Mouse (Mus musculus): ENCODE results near the gene Dpyd. TPM values are rescaled to one million over a fixed set of nuclear protein-coding genes. Genes with fewer than 3 reads are reported as not detected.

The Dpyd gene
- polyA plus RNA-seq, 1 experiment from 2014 or later, result 2.0 TPM

DNA sequence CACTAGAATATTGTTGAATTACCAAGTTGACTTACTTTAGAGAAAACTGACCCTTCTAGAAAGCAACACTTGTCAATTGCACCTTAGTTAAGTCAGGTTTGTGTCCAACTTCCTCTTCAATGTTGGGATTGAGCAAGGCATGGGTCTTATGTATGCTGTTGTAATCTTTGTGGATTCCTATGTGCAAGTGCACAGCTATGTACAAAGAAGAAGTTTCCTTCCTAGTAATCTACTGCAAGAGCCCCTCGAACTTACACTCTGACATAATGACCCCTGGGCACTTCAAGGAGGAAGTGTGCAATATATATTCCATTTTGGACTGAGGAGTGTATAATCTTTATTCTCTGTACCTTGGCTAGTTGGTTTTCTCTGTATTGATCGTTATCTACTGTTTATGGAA, 191.7 kb downstream of the Dpyd start:
- H3K36me3 ChIP-seq, result no peaks in the 10 kb centered on the region
- H3K9me3 ChIP-seq, result no peaks in the 10 kb centered on the region
- no peak overlapping the region for H3K4me3 ChIP-seq
- no peak for DNase-seq (ENCODE audit: low spot score)
- H3K4me1 ChIP-seq, result no peaks in the 10 kb centered on the region
- H3K27ac ChIP-seq, result no peak overlapping the region
- H3K27me3 ChIP-seq (ENCODE audit: insufficient read depth, poor library complexity, severe bottlenecking), result no peaks in the 10 kb centered on the region
- WGBS, result 73% methylated on average over 2 of the region's 2 CpGs

DNA sequence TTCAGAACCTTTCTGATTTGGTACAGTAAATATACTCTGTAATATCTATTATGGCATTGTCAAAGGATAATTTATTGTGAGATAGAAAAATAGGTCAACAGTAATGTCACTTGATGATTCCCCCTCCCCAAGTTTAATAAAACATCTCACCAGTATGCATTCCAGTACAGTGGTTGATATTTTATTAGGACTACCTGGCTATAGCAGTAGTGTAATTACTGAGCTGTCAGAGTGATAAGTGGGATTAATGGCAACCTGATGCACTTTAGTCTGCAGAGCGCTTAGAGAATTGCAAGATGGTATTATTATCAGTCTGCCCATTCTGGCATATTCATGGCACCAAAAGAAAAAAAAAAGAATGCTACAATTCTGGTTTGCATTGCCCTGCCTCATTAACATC, 194.2 kb downstream of the Dpyd start:
- Histone ChIP-seq H3K4me1 (no peaks in the 10 kb centered on the region), H3K36me3 (no peaks in the 10 kb centered on the region), H3K27ac (no peak overlapping the region), H3K4me3 (no peak overlapping the region), H3K9me3 (no peaks in the 10 kb centered on the region), H3K27me3 (ENCODE audit: insufficient read depth, poor library complexity, severe bottlenecking) (no peaks in the 10 kb centered on the region)
- no peak for DNase-seq (ENCODE audit: low spot score)
- WGBS, result 59% methylated on average over 1 of the region's 1 CpGs

DNA sequence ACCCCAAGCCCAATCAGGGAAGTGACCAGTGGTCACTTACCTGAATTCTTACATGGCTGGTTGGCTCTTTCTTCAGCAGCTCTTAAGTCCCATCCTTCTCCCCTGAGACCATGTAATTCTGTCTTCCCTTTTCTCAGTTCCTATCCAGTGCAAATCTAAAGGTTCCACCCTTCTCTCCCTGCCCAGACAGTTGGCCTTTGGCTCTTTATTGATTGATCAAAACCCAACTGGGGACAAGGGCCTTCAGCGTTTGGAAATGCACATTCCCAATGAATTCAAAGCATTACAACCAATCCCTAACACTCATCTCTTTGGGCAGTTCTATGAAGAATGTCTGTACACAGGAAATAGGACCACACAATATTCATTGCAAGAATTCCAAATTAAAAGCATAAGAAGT, 251.0 kb downstream of the Dpyd start:
- 68% methylated on average over 1 of the region's 1 CpGs for WGBS
- no peak overlapping the region for H3K27ac ChIP-seq
- DNase-seq (ENCODE audit: low spot score), result no peak
- no peaks in the 10 kb centered on the region for H3K27me3 ChIP-seq (ENCODE audit: insufficient read depth, poor library complexity, severe bottlenecking)
- no peaks in the 10 kb centered on the region for H3K9me3 ChIP-seq
- no peak overlapping the region for H3K4me3 ChIP-seq
- no peaks in the 10 kb centered on the region for H3K4me1 ChIP-seq
- no peaks in the 10 kb centered on the region for H3K36me3 ChIP-seq

DNA sequence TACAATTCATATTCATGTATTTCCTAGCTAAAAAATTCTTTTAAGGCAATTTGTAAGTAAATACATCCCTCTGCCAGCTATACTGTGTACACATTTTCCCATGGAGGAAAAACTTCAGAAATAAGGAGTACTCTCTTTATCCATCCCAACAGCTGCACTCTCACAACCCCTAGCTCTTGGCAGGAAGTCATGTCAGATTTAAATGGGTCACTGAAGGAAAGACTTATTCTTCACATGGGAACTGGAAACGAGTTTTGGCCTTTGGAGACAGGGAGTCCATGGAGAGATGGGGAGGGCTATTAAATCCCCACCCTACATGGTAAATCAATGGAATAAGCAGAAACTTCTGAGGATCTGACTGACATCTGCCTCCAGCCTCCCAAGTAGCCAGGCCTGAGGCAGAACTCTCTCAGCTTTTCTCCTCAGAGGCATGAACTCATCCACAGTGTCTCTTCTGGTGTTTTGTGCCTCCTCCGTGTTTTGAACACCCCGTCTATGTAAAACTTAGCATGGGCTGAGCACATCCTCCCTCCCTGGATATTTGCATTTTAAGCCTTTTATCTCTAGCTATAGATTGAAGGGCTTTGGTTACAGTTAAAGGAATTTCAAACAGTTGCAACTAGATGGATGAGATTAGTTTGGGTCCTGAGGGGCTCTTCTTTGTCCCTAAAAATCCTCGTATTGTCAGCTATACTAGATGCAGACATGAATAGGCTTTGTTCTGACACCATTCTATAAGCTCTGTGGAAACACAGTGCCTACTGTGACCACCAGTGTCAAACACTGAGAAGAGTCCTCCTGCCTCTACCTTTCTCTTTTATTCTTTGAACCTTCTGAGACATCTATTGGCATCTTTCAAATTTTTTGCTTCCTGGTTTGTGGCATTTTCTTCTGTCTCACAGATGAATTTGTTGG, 288.9 kb downstream of the Dpyd start:
- no peak overlapping the region for H3K27ac ChIP-seq
- no peaks in the 10 kb centered on the region for H3K4me1 ChIP-seq
- no peak for DNase-seq (ENCODE audit: low spot score)
- H3K9me3 ChIP-seq, result no peaks in the 10 kb centered on the region
- no peaks in the 10 kb centered on the region for H3K27me3 ChIP-seq (ENCODE audit: insufficient read depth, poor library complexity, severe bottlenecking)
- WGBS, result 55% methylated on average over 4 of the region's 4 CpGs
- no peaks in the 10 kb centered on the region for H3K36me3 ChIP-seq
- H3K4me3 ChIP-seq, result no peak overlapping the region

DNA sequence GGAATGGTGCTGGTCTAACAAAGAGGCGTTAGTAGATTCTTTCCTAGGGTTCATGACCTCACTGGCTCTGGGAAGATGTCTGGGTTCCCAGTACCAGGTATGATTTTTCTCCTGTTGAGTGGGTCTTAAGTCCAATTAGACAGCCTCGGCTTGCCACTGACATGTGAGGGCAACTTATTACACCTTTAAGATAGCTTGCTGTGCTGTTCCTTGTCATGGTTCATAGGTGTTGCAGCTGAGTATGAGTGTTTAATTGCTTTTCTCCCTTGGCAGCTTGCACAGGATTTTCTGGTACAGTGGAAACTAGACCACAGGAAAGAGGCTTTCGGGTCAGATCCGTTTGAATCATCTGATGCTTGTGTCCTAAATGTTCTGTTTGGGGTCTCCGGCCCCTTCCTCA, 290.8 kb downstream of the Dpyd start:
- Histone ChIP-seq H3K27ac (no peak overlapping the region), H3K36me3 (no peaks in the 10 kb centered on the region), H3K4me3 (no peak overlapping the region), H3K27me3 (ENCODE audit: insufficient read depth, poor library complexity, severe bottlenecking) (no peaks in the 10 kb centered on the region), H3K9me3 (no peaks in the 10 kb centered on the region), H3K4me1 (no peaks in the 10 kb centered on the region)
- WGBS, result 82% methylated on average over 5 of the region's 5 CpGs
- no peak for DNase-seq (ENCODE audit: low spot score)

DNA sequence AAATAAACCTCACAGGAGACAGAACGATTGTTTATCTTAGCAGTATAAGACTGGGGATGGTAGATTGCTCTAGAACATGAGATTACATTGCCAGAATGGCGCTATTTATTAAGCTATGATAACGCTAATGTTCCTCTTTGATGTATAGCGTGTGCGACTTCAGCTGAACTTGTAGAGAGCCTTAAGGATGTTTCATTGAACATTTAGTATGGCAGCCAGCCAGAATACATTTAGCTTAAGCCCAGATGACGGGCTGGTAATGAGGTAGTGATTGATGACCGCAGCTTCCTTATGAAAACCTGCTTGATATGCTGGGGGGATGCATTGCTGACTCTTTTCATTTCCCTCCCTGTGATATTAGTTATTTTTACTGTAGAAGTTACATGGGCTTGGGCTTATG, 293.5 kb downstream of the Dpyd start:
- no peak for DNase-seq (ENCODE audit: low spot score)
- Histone ChIP-seq H3K4me3 (no peak overlapping the region), H3K27ac (no peak overlapping the region), H3K27me3 (ENCODE audit: insufficient read depth, poor library complexity, severe bottlenecking) (no peaks in the 10 kb centered on the region), H3K4me1 (no peaks in the 10 kb centered on the region), H3K9me3 (no peaks in the 10 kb centered on the region), H3K36me3 (no peaks in the 10 kb centered on the region)
- 73% methylated on average over 7 of the region's 7 CpGs for WGBS

DNA sequence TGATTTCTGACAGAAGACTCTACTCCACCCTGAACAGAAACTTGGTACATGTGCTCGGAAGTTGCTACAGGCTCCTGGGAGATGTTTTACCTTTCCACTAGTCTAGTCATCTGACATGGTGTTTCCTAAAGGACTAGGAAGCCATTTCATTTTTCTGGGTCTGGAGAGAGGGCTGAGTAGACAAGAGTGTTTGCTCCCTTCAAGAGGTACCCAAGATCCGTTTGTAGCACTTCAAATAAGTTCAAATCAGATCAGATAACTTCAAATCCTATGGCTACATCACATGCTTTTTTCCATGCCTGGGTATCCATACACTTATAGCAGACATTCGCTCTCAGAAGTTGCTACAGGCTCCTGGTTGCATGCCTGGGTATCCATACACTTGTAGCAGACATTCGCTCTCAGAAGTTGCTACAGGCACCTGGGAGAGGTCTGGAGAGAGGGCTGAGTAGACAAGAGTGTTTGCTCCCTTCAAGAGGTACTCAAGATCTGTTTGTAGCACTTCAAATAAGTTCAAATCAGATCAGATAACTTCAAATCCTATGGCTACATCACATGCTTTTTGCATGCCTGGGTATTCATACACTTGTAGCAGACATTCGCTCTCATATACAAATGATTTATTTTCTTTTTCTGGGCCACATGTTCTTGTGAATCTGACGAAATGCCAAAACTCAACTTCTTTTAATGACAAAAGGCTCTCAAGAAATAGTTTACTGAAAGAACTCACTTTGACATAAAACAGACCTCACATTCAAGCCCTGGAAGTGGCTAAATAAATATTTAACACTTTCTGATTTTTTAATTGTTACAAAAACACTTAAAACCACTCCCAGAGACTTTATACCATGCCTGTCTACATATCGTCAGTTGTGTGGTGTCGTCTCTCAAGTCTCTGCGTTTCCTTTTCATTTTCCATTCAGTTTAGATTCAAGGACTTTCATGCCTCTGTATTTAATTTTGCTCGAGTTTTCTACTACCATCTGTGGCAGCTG, 307.5 kb downstream of the Dpyd start:
- WGBS, result 74% methylated on average over 10 of the region's 10 CpGs
- Histone ChIP-seq H3K4me3 (no peak overlapping the region), H3K9me3 (no peaks in the 10 kb centered on the region), H3K27ac (no peak overlapping the region), H3K36me3 (no peaks in the 10 kb centered on the region), H3K27me3 (ENCODE audit: insufficient read depth, poor library complexity, severe bottlenecking) (no peaks in the 10 kb centered on the region), H3K4me1 (no peaks in the 10 kb centered on the region)
- DNase-seq (ENCODE audit: low spot score), result no peak

DNA sequence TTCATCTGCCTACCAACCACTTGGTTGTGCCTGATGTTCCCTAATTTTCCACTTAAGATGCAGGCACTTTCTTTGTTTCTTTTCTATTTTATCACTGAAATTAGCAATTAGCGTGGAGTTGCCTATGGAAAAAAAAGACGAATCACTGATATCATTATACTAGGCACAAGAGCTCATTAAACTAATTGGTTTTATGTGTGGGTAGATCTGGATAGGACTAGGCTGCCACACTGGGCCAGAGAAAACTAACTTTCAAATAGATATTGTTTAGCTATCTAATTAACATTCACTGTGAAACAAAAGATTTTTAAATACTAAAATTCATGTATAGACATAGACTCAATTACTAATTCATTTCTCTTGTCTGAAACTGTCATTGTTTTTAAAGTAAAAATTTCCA, 313.9 kb downstream of the Dpyd start:
- 76% methylated on average over 2 of the region's 2 CpGs for WGBS
- H3K27me3 ChIP-seq (ENCODE audit: insufficient read depth, poor library complexity, severe bottlenecking), result no peaks in the 10 kb centered on the region

DNA sequence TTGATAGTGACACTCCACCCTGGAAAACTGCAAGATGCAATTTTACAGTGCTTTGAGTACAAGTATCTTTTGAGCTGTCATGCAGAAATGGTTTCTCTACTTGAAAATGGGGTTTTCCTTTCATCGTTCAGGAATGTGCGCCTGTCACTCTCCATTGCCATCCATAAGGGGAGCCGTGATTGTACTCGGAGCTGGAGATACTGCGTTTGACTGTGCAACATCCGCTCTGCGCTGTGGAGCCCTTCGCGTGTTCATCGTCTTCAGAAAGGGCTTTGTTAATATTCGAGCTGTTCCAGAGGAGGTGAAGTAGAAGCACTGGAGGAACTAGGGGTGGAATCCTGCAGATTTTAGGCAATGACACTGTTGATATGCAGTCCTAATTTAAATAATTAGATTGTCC, 337.1 kb downstream of the Dpyd start:
- no peak for DNase-seq (ENCODE audit: low spot score)
- Histone ChIP-seq H3K27ac (no peak overlapping the region), H3K4me1 (no peaks in the 10 kb centered on the region), H3K4me3 (no peak overlapping the region), H3K27me3 (ENCODE audit: insufficient read depth, poor library complexity, severe bottlenecking) (no peaks in the 10 kb centered on the region), H3K9me3 (no peaks in the 10 kb centered on the region), H3K36me3 (no peaks in the 10 kb centered on the region)
- WGBS, result 83% methylated on average over 11 of the region's 11 CpGs

More for the DNA sequence above, 313.9 kb downstream of the Dpyd start:
- Histone ChIP-seq H3K9me3 (no peaks in the 10 kb centered on the region), H3K4me1 (no peaks in the 10 kb centered on the region), H3K36me3 (no peaks in the 10 kb centered on the region), H3K4me3 (no peak overlapping the region), H3K27ac (no peak overlapping the region)
- no peak for DNase-seq (ENCODE audit: low spot score)

DNA sequence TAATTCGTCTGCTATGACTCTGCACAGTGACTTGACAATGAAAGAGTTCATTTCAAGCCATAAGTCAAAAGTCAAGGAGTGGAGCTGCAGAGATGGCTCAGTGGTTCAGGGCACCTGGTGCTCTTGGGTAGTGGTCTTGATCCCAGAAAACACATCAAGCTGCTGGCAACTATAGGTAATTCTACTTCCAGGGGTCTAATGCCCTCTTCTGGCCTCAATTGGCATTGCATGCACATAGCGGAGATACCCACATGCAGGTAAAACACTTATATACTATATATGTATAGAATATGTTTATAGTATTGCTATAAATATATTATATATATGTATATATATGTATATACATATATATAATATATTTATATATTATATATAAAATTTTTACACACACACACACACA, 429.4 kb downstream of the Dpyd start:
- H3K27me3 ChIP-seq (ENCODE audit: insufficient read depth, poor library complexity, severe bottlenecking), result no peaks in the 10 kb centered on the region
- H3K36me3 ChIP-seq, result no peaks in the 10 kb centered on the region
- H3K9me3 ChIP-seq, result no peaks in the 10 kb centered on the region
- no peak for DNase-seq (ENCODE audit: low spot score)
- no peaks in the 10 kb centered on the region for H3K4me1 ChIP-seq
- no peak overlapping the region for H3K4me3 ChIP-seq
- H3K27ac ChIP-seq, result no peak overlapping the region
- 92% methylated on average over 2 of the region's 2 CpGs for WGBS

DNA sequence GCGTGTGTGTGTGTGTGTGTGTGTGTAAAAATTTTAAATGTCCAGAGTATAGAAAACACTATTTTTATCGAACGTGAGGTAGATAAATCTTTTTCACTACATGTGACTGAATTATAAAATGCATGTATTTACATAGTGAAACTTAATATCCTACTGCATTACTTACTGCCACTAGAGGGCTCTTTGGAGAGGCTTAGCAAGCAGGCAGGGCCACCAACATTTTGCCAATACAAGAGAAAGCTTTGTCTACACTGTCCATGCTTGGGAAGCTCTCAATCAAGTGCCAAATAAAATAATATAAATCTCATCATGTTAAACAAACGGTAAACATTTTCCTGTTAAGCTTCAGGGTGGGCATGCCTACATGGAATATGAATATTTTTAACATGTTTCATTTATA, 429.9 kb downstream of the Dpyd start:
- Histone ChIP-seq H3K4me3 (no peak overlapping the region), H3K27ac (no peak overlapping the region), H3K27me3 (ENCODE audit: insufficient read depth, poor library complexity, severe bottlenecking) (no peaks in the 10 kb centered on the region), H3K9me3 (no peaks in the 10 kb centered on the region), H3K36me3 (no peaks in the 10 kb centered on the region), H3K4me1 (no peaks in the 10 kb centered on the region)
- 76% methylated on average over 4 of the region's 4 CpGs for WGBS
- DNase-seq (ENCODE audit: low spot score), result no peak

DNA sequence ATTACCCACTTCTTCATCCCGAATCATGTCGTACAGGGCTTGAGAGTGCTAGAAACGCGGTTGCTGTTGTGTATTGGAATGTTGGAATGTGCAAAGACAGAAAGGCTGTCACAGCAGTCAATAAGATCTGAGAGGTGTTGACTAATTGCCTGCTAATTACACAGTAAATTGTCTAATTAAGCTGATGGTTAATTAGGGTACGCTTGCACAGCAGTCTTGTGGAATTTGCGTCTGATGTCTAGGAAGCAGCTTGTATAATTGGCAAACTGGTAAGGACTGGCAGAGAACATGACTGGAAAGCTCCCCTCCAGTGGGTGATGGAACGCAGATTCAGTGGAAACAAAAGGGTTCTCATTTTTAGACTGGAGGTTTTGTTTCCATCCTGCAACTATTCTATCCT, 459.3 kb downstream of the Dpyd start:
- DNase-seq (ENCODE audit: low spot score), result no peak
- H3K36me3 ChIP-seq, result no peaks in the 10 kb centered on the region
- H3K4me1 ChIP-seq, result no peaks in the 10 kb centered on the region
- H3K27ac ChIP-seq, result no peak overlapping the region
- no peak overlapping the region for H3K4me3 ChIP-seq
- H3K27me3 ChIP-seq (ENCODE audit: insufficient read depth, poor library complexity, severe bottlenecking), result no peaks in the 10 kb centered on the region
- no peaks in the 10 kb centered on the region for H3K9me3 ChIP-seq
- 78% methylated on average over 7 of the region's 7 CpGs for WGBS

DNA sequence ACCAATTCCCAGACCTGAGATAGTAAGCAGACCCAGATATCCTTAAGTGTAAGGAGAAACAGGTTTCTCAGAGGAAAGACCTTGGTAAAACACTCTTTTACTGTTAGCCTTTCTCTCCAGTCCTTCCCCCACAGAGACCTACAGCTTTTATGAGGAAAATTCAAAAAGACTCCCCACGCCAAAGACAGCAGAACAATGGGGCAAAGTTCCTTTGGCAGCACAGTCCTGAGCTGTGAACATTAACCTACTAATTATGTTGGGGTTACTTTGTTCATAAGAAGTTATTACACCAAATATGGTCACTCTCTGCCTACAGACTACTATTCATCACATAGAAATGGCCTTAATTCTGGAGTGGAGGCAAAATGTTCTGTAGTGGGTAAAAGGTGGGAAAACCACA, 480.7 kb downstream of the Dpyd start:
- H3K36me3 ChIP-seq, result no peaks in the 10 kb centered on the region
- H3K27ac ChIP-seq, result no peak overlapping the region
- WGBS, result 66% methylated on average over 1 of the region's 1 CpGs
- H3K9me3 ChIP-seq, result no peaks in the 10 kb centered on the region
- H3K4me1 ChIP-seq, result no peaks in the 10 kb centered on the region
- no peak overlapping the region for H3K4me3 ChIP-seq
- H3K27me3 ChIP-seq (ENCODE audit: insufficient read depth, poor library complexity, severe bottlenecking), result no peaks in the 10 kb centered on the region
- DNase-seq (ENCODE audit: low spot score), result no peak
